Mouse (Mus musculus): Measurements from ENCODE around the gene Cmip. TPM values are rescaled to one million over a fixed set of nuclear protein-coding genes. Genes with fewer than 3 reads are reported as not detected.

Gene Cmip
- total and polyA plus RNA-seq, 3 experiments, result 17.0 to 71.8 TPM; not detected in 1

DNA sequence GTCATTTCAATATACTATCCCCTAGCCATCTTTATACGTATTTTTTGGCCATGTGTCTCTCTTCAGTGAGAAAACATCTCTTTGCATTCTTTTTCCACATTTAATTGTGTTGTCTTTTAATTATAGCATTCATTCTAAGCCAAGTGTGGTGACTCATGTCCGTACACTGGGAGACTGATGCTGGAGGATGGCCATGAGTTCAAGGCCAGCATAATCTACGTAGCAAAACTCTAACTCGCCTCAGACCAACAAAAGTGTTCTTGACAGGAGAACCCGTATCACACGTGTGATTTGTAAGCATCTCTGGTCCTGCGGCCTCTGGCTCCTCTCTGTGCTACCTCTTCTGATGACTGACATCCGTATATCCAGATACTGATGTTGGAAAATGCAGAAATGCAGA, 227.9 kb downstream of the Cmip start:
- Histone ChIP-seq H3K9me3 (replicated peaks; ENCODE audit: insufficient read depth, low read length) (no peaks in the 10 kb centered on the region), H3K9ac (ENCODE audit: control insufficient read depth, low read depth, low read length, poor library complexity, severe bottlenecking) (no peak overlapping the region), H3K36me3 (ENCODE audit: control insufficient read depth in 1 of 2, insufficient read depth in 2 of 2, low read length in 2 of 2) (peaks cover 0 to 15% of the 10 kb centered on the region in 2 experiments; a peak in 2 of 4 replicates), H3K4me1 (ENCODE audit: control insufficient read depth in 1 of 2, insufficient read depth in 2 of 2, low read length in 2 of 2) (peaks cover 5 to 16% of the 10 kb centered on the region in 2 experiments), H3K27me3 (ENCODE audit: control insufficient read depth in 1 of 2, insufficient read depth in 2 of 2, low read length in 2 of 2) (no peaks in the 10 kb centered on the region), H3K79me2 (ENCODE audit: control insufficient read depth, insufficient read depth, low read length, poor library complexity) (no peaks in the 10 kb centered on the region), H3K27ac (ENCODE audit: control insufficient read depth, low read depth, low read length) (no peak overlapping the region), H3K4me3 (ENCODE audit: control insufficient read depth in 1 of 2, insufficient read depth in 1 of 2, low read depth in 2 of 2, low read length in 2 of 2) (no peak overlapping the region)
- no peak for DNase-seq (ENCODE audit: low read depth, low spot score)
- TF ChIP-seq CHD2 (IDR thresholded peaks at IDR 0.05; ENCODE audit: low read length) (no peak), SIN3A (IDR thresholded peaks at IDR 0.05; ENCODE audit: low read length) (no peak), CTCF (IDR thresholded peaks at IDR 0.05 in 2 of 3, conservative IDR thresholded peaks at IDR 0.05 in 1 of 3; ENCODE audit: control insufficient read depth in 1 of 3, insufficient read depth in 1 of 3, low read depth in 2 of 3, low read length in 3 of 3, poor library complexity in 1 of 3, severe bottlenecking in 1 of 3) (no peak), ZKSCAN1 (IDR thresholded peaks at IDR 0.05; ENCODE audit: low read depth, low read length) (no peak), ZNF384 (IDR thresholded peaks at IDR 0.05; ENCODE audit: low read depth, low read length) (no peak), UBTF (IDR thresholded peaks at IDR 0.05; ENCODE audit: borderline replicate concordance, insufficient read depth, low read depth, low read length) (no peak), ELF1 (IDR thresholded peaks at IDR 0.05; ENCODE audit: low read depth, low read length) (no peak), EP300 (IDR thresholded peaks at IDR 0.05; ENCODE audit: low read depth in 1 of 2, low read length in 2 of 2) (no peak), SMC3 (IDR thresholded peaks at IDR 0.05; ENCODE audit: low read depth, low read length) (no peak), USF1 (IDR thresholded peaks at IDR 0.05; ENCODE audit: low read depth, low read length) (no peak)

GRCm38 (mm10) chr8:117485316-117485715, 228.5 kb downstream of the Cmip start:
- H3K27ac ChIP-seq (ENCODE audit: control insufficient read depth, low read depth, low read length), result no peak overlapping the region
- DNase-seq (ENCODE audit: low read depth, low spot score), result no peak
- no peak overlapping the region for H3K4me3 ChIP-seq (ENCODE audit: control insufficient read depth in 1 of 2, insufficient read depth in 1 of 2, low read depth in 2 of 2, low read length in 2 of 2)
- no peak for TF ChIP-seq EP300 (IDR thresholded peaks at IDR 0.05; ENCODE audit: low read depth in 1 of 2, low read length in 2 of 2)
- TF ChIP-seq GATA1 (IDR thresholded peaks at IDR 0.05; ENCODE audit: low read depth, low read length), result no peak
- no peaks in the 10 kb centered on the region for H3K27me3 ChIP-seq (ENCODE audit: control insufficient read depth in 1 of 2, insufficient read depth in 2 of 2, low read length in 2 of 2)
- H3K36me3 ChIP-seq (ENCODE audit: control insufficient read depth in 1 of 2, insufficient read depth in 2 of 2, low read length in 2 of 2), result peaks cover 0 to 15% of the 10 kb centered on the region in 2 experiments; a peak in 2 of 4 replicates
- H3K79me2 ChIP-seq (ENCODE audit: control insufficient read depth, insufficient read depth, low read length, poor library complexity), result no peaks in the 10 kb centered on the region
- no peak overlapping the region for H3K9ac ChIP-seq (ENCODE audit: control insufficient read depth, low read depth, low read length, poor library complexity, severe bottlenecking)
- H3K4me1 ChIP-seq (ENCODE audit: control insufficient read depth in 1 of 2, insufficient read depth in 2 of 2, low read length in 2 of 2), result peaks cover 5 to 16% of the 10 kb centered on the region in 2 experiments
- H3K9me3 ChIP-seq (replicated peaks; ENCODE audit: insufficient read depth, low read length), result no peaks in the 10 kb centered on the region

GRCm38 (mm10) chr8:117488246-117489005, 231.6 kb downstream of the Cmip start:
- no peak overlapping the region for H3K27ac ChIP-seq (ENCODE audit: control insufficient read depth, low read depth, low read length)
- 0 out of 4 replicates have a peak, but pooled peaks cover 0 to under 1% of the 10 kb centered on the region in 2 experiments for H3K4me1 ChIP-seq (ENCODE audit: control insufficient read depth in 1 of 2, insufficient read depth in 2 of 2, low read length in 2 of 2)
- TF ChIP-seq CHD2 (IDR thresholded peaks at IDR 0.05; ENCODE audit: low read length), result no peak
- TF ChIP-seq HCFC1 (IDR thresholded peaks at IDR 0.05; ENCODE audit: low read depth, low read length), result no peak
- TF ChIP-seq POLR2AphosphoS2 (IDR thresholded peaks at IDR 0.05; ENCODE audit: low read length), result no peak
- TF ChIP-seq KAT2A (conservative IDR thresholded peaks at IDR 0.05; ENCODE audit: low read depth, low read length), result no peak
- no peak for TF ChIP-seq USF1 (IDR thresholded peaks at IDR 0.05; ENCODE audit: low read depth, low read length)
- no peak for TF ChIP-seq CHD1 (IDR thresholded peaks at IDR 0.05; ENCODE audit: low read depth, low read length)
- H3K27me3 ChIP-seq (ENCODE audit: control insufficient read depth in 1 of 2, insufficient read depth in 2 of 2, low read length in 2 of 2), result no peaks in the 10 kb centered on the region
- H3K9ac ChIP-seq (ENCODE audit: control insufficient read depth, low read depth, low read length, poor library complexity, severe bottlenecking), result no peak overlapping the region
- H3K36me3 ChIP-seq (ENCODE audit: control insufficient read depth in 1 of 2, insufficient read depth in 2 of 2, low read length in 2 of 2), result no peaks in the 10 kb centered on the region
- H3K4me3 ChIP-seq (ENCODE audit: control insufficient read depth in 1 of 2, insufficient read depth in 1 of 2, low read depth in 2 of 2, low read length in 2 of 2), result no peak overlapping the region
- no peaks in the 10 kb centered on the region for H3K79me2 ChIP-seq (ENCODE audit: control insufficient read depth, insufficient read depth, low read length, poor library complexity)
- no peaks in the 10 kb centered on the region for H3K9me3 ChIP-seq (replicated peaks; ENCODE audit: insufficient read depth, low read length)
- DNase-seq (ENCODE audit: low read depth, low spot score), result no peak

All from MEL (cell line).